Mouse (Mus musculus) cerebellum, adult (tissue): ENCODE measurements around the gene Klhl4.

Source experiments
- ATAC-seq: cut with Nextera tagmentation; 2 replicates; pipeline ENCODE4 v1.9.2; 2017; ENCODE audit warnings: mild to moderate bottlenecking, moderate library complexity, mixed read lengths; ENCODE audit not compliant: insufficient number of reproducible peaks, low FRiP score, low TSS enrichment

The Klhl4 gene

DNA sequence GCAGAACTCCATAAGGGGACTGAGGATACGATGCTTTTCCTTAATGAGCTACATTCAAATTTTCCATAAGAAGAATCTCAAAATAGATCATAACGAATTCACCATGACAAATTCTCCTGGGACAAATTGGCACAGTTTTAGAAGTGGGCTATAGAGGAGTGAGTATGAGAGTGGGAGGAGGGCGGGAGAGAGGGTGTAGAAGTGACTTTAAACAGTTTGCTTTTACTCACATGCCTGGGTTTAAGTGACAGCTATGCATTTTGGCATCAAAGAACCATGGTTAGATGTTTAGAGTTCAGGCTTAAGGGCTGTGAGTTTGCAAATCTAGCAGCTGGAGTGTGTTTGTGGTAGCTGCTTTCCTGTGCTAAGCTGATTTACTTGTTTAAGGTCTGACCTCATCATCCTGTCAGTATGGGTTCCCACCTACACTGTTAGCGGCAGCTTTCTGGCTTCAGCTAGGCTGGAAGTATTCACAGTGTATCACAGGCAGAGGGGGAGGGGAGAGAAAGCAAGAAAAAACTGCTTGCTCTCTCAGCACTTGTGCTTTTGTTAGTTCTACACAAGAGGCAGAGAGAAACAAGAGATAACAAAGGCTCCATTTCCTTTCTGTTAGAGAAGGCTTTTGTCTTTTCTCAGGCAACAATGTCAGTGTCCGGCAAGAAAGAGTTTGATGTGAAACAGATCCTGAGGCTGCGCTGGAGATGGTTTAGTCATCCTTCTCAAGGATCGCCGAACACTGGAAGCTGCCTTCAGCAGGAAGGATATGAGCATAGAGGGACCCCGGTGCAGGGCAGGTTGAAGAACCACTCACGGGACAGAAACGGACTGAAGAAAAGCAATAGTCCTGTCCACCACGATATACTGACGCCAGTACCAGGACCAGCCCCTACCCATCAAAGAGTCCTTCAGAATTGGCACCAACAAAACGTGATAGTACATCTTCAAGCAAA lies at the start of gene Klhl4:
Gene Klhl4 (plus strand): TSS at position 552 of the 950 bp plus-strand sequence.
- ATAC-seq = no peak

DNA sequence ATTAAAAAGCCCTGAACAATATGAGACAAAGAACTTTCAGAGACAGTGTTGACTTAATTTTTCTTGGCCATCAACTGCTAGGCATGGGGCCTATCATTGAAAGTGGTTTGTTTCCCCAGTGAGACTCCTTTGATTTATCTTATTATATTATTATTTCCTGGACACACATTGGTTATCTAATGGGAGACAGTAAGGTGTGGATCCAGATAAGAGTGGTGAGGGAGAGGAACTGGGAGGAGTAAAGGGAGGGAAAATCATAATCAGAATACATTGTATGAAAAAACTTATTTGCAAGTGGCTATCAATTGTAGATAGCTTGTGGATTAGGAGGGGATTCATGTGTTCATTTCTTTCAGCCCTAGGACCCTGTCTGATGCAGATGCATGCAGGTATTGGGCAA lies 10.0 kb downstream of the Klhl4 start:
- no peak for ATAC-seq

DNA sequence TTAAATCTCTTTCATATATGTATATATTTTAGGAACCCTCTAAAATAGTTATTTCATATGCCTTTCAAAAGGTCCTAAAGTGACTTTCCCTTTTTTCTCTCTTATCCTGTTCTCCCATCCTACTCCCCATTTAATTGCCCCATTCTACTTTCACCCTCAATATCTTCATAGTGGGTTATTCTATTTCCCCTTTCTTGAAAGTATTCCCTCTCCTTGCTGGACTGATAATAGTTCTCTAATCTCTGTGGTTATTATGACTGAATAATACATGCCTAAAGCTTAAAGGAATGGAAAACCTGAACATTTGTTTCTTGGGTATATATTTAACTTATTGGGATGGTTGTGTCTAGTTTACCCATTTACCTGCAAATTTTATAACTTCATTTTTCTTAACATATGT lies 12.6 kb downstream of the Klhl4 start:
- ATAC-seq = no peak

DNA sequence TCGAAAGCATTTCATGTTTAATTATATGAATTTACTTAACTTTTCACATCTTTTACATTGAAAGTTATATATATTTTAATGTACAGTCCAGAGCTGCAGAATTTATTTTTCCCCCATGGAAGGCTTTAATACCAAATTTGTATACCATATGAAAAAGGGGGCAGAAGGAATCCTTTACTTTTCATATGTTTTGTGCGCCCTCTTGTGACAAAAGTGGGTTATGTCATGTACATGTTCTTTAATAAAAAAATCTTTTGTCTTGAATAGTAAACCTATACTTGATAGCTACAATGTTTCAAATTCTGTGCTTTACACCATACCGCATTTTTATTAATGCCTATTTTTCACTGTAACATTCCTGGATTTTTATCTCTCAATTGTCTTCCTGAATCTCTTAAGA lies 84.0 kb downstream of the Klhl4 start:
- no peak for ATAC-seq

DNA sequence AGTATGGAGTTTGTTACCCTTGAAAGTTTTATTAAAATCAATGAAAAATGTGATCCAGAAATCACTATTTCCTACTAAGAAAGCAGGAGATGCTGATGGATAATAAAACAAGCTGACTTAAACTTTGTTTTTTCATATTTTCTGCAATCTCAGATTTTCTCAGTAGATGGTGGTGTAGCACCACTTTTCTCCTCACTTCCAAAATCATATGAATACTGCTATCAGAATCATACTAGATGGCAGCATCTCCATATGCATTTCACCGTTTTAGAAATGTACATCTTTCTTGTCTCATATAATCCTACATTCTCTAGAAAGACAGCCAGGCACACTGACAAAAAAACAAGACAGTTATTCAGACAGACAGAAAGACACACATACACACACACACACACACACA lies 108.2 kb downstream of the Klhl4 start:
- no peak for ATAC-seq
